Mouse (Mus musculus): Measurements from ENCODE around the gene Usp31. TPM values are rescaled to one million over a fixed set of nuclear protein-coding genes. Genes with fewer than 3 reads are reported as not detected.

Gene Usp31
- polyA plus RNA-seq, 1 experiment from 2014 or later: 4.1 TPM

- WGBS: 100% methylated on average over 1 of the region's 1 CpGs
- H3K36me3 ChIP-seq (ENCODE audit: control insufficient read depth, insufficient read depth, low read length): no peaks in the 10 kb centered on the region
- no peak overlapping the region for H3K4me3 ChIP-seq (ENCODE audit: low read depth, low read length)
- DNase-seq (ENCODE audit: low spot score) (no peak), ATAC-seq (ENCODE audit: low read depth) (no peak)
- H3K4me2 ChIP-seq (ENCODE audit: low read depth, low read length): no peak overlapping the region
- H3K27ac ChIP-seq (replicated peaks; ENCODE audit: low read depth, low read length): no peak overlapping the region
- no peaks in the 10 kb centered on the region for H3K27me3 ChIP-seq (replicated peaks; ENCODE audit: control insufficient read depth, insufficient read depth, low read length)
- H3K9ac ChIP-seq (ENCODE audit: low read depth, low read length): no peak overlapping the region
- H3K4me1 ChIP-seq (ENCODE audit: control insufficient read depth, insufficient read depth, low read length): no peaks in the 10 kb centered on the region
- H3K9me3 ChIP-seq (ENCODE audit: control insufficient read depth, low read length): no peaks in the 10 kb centered on the region
Observed at GRCm38 (mm10) chr7:121594623-121595022, 112.4 kb downstream of the Usp31 start.

Other genes with a start within 250 kb of the Usp31 start
- gene Scnn1g, start 27.2 kb upstream of the Usp31 start, polyA plus RNA-seq (2014; fragmentation: Nextera tagmentation; extraction: Ambion mirVana): 0.40 and 0.46 TPM in 2 replicates
- 0.74 and 0.75 TPM in 2 replicates for gene Scnn1b, start 157.8 kb upstream of the Usp31 start, polyA plus RNA-seq (2014; fragmentation: Nextera tagmentation; extraction: Ambion mirVana)

All from embryonic facial prominence, embryonic 14.5 days (tissue).